Mouse (Mus musculus): ENCODE measurements at regions not wholly inside any gene's neighbourhood (a gene's known extent, or its start where the extent isn't known, plus 50 kb on each side); places are given as distances from the start of the nearest gene placed in this dataset.

DNA sequence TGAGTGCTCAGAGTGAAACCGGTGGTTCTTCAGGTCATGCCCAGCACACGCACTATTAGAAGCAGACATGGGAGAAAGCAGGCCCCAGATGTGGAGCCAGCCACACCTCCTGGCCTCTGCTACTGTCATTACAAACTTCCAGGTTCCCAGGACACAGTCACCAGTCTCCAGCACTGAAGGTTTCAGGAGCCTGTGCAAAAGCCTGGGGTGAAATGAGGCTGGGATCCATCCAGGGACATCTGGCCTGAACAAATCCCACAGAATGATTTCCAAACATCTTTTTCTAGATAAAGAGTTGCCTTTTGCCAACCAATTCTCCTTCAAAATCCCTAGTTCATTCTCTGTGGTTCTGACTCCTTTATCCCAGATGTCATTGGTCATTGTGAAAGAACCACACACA, 191.1 kb downstream of the Cxcl12 start:
- Histone ChIP-seq H3K9me3 (no peaks in the 10 kb centered on the region), H3K9ac (no peak overlapping the region), H3K27ac (no peak overlapping the region), H3K27me3 (replicated peaks) (no peaks in the 10 kb centered on the region), H3K4me1 (no peaks in the 10 kb centered on the region), H3K4me2 (no peak overlapping the region), H3K36me3 (replicated peaks) (no peaks in the 10 kb centered on the region), H3K4me3 (no peak overlapping the region)
- 87% methylated on average over 2 of the region's 2 CpGs for WGBS
- no peak for ATAC-seq (replicated peaks)

DNA sequence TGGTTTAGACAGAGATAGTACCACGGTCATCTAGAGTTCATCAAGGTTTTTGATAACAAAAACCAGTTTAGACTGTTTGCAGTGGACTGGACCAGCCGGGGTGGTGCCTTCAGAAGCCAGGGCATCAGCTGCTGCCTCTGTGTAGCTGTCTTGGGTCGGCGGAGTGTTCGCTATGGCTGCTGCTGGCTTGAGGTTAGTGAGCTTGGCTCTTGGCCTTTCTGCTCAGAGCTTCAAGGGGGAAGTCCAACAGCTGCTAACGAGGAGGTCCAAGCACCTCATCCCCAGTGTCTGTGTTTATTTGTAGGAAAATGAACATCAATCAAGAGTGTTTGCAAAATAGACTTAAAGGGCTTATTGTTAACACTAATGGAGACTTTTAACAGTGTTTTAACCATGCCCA, 198.2 kb downstream of the Cxcl12 start:
- Histone ChIP-seq H3K9me3 (no peaks in the 10 kb centered on the region), H3K27ac (no peak overlapping the region), H3K9ac (no peak overlapping the region), H3K36me3 (replicated peaks) (no peaks in the 10 kb centered on the region), H3K4me2 (no peak overlapping the region), H3K27me3 (replicated peaks) (no peaks in the 10 kb centered on the region), H3K4me1 (no peaks in the 10 kb centered on the region), H3K4me3 (no peak overlapping the region)
- ATAC-seq (replicated peaks): no peak
- 86% methylated on average over 6 of the region's 6 CpGs for WGBS

DNA sequence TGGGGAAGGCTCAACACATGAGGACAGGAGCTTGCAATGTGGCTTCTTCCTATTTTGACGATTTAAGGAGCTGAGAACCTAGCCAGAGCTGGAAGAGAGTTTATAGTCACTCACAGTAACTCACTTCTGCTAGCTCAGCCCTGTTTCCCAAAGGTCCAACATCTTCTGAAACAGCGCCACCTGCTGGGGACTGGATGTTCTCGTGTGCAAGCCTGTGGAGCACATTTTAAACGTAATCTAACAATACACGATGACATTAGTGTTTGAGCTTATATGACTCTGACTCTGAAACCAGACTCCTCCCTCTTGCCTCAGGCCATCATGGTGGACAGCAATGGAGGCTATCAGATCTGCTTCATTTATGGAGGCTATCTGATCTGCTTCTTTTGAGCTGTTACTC, 207.7 kb downstream of the Cxcl12 start:
- Histone ChIP-seq H3K9ac (no peak overlapping the region), H3K36me3 (replicated peaks) (no peaks in the 10 kb centered on the region), H3K4me1 (no peaks in the 10 kb centered on the region), H3K4me3 (no peak overlapping the region), H3K4me2 (no peak overlapping the region), H3K9me3 (no peaks in the 10 kb centered on the region), H3K27me3 (replicated peaks) (no peaks in the 10 kb centered on the region), H3K27ac (no peak overlapping the region)
- ATAC-seq (replicated peaks): no peak
- 96% methylated on average over 5 of the region's 5 CpGs for WGBS

DNA sequence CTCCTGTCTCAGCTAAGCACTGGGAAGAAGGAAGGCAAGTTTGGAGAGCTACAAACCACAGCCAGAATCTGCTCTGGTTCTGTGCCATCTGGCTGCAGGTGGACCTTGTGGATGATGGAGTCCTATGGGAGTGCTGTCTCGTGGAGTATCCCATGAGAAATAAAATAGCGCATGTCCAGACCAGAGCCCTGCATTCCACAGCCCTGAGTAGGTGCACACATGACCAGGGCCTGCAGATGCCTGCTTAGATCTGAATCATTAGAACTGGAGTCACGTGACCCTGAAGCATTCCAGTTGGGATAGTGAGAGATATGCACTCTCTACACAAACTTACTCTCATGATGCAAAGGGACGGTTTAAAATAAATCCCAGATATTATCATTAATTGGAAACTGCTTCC, 211.6 kb downstream of the Cxcl12 start:
- Histone ChIP-seq H3K4me3 (no peak overlapping the region), H3K9ac (no peak overlapping the region), H3K27me3 (replicated peaks) (no peaks in the 10 kb centered on the region), H3K4me1 (no peaks in the 10 kb centered on the region), H3K27ac (no peak overlapping the region), H3K36me3 (replicated peaks) (no peaks in the 10 kb centered on the region), H3K4me2 (no peak overlapping the region), H3K9me3 (no peaks in the 10 kb centered on the region)
- 91% methylated on average over 4 of the region's 4 CpGs for WGBS
- no peak for ATAC-seq (replicated peaks)

DNA sequence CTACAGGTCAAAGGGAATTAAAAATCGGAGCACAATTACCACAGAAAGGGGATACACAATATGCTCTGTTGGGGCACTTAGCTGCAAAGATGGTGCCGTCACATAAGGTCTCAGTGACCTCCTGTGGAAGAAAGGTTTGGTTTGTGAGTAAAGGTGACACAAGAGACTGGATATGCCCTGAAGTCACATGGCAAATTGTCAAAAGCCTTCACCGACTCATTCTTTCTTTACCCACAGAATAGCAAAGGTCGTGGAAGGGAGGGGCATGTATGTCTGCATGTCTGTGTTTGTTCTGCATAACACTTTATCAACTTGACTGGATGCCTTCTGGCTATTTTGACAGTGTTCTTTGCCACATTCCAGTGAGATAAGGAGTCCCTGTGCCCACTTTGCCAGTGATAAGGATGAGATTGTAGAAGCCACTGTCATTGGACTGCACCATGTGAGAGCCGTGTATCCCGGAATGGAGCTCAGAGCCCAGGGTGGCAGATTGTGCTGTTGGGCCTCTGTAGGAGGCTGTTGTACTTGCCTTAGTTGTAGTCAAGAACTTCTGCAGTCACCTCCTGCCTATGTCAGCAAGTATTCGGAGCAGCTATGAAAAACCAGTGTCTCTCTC, 222.0 kb downstream of the Cxcl12 start:
- Histone ChIP-seq H3K9me3 (no peaks in the 10 kb centered on the region), H3K36me3 (replicated peaks) (no peaks in the 10 kb centered on the region), H3K27me3 (replicated peaks) (no peaks in the 10 kb centered on the region), H3K4me3 (no peak overlapping the region), H3K4me1 (no peaks in the 10 kb centered on the region), H3K4me2 (no peak overlapping the region), H3K9ac (no peak overlapping the region), H3K27ac (no peak overlapping the region)
- ATAC-seq (replicated peaks): no peak
- WGBS: 90% methylated on average over 7 of the region's 7 CpGs

DNA sequence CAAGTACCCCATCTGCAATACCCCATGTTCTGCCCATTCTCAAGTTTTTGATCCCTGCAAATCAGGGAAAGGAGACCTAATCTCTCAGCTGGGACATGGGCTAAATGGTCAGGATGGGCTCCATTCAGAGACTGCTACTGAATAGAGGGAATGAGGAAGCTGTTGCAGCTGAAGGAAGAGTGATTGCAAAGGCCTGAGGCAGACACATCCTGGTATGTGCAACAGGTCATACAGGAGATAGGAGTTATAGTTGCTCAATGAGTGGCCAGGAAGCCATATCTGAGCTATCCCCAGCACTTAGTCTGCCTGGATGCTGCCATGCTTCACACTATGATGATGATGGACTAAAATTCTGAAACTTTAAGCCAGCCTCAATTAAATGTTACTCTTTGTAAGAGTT, 225.1 kb downstream of the Cxcl12 start:
- H3K27me3 ChIP-seq (replicated peaks): no peaks in the 10 kb centered on the region
- H3K36me3 ChIP-seq (replicated peaks): no peaks in the 10 kb centered on the region
- H3K4me2 ChIP-seq: no peak overlapping the region
- no peak overlapping the region for H3K4me3 ChIP-seq
- no peaks in the 10 kb centered on the region for H3K4me1 ChIP-seq
- no peak overlapping the region for H3K9ac ChIP-seq
- no peaks in the 10 kb centered on the region for H3K9me3 ChIP-seq
- H3K27ac ChIP-seq: no peak overlapping the region
- ATAC-seq (replicated peaks): no peak

DNA sequence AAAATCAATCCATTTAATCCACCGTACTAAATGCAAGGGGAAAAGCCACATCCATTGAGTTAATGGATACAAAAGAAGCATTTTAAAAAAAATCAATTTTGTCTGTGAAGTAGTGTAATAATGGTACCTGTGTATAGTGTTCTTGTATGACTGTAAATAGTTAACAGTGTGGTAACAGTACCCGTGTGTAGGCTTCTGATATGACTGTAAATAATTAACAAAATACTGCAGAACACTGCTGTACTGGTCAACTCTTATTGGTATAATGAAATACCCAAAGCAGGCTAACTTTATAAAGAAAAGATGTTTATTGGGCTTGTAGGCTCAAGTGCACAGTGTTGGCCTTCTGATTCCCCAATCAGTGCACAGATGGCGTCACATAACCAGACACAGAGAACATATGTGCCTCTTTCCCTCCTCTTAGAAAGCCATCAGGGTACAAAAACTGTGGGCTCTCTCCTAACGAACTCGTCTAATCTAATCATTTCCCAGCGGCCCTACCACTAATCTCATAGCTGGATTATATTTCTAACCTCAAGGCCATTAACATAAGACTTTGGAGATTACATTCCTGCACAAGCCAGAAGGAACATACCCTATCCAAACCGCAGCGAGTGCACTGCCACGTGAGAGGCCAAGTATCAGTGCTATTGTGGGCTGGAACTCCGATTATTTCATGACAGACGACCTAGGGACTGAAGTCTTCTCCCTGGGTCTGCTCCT, 237.4 kb downstream of the Cxcl12 start:
- WGBS: 80% methylated on average over 11 of the region's 11 CpGs
- no peak overlapping the region for H3K4me2 ChIP-seq
- H3K4me3 ChIP-seq: no peak overlapping the region
- no peak for ATAC-seq (replicated peaks)
- no peaks in the 10 kb centered on the region for H3K36me3 ChIP-seq (replicated peaks)
- no peak overlapping the region for H3K27ac ChIP-seq
- H3K4me1 ChIP-seq: 0 out of 2 replicates have a peak, but pooled peaks cover 2% of the 10 kb centered on the region
- no peak overlapping the region for H3K9ac ChIP-seq
- H3K27me3 ChIP-seq (replicated peaks): no peaks in the 10 kb centered on the region
- no peaks in the 10 kb centered on the region for H3K9me3 ChIP-seq

DNA sequence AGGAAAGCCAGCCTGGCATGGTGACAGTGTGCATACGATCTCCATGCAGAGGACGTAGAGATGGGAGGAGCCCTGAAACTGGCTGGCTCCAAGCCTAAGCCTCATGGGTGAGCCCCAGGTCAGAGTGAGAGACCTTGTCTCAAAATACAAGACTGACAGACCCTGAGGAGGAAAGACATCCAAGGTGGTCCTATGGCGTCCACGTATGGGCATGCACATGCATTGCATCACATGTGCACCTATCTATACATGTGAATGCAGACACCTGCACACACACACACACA, 237.9 kb downstream of the Cxcl12 start:
- ATAC-seq (replicated peaks): no peak
- 92% methylated on average over 4 of the region's 4 CpGs for WGBS

DNA sequence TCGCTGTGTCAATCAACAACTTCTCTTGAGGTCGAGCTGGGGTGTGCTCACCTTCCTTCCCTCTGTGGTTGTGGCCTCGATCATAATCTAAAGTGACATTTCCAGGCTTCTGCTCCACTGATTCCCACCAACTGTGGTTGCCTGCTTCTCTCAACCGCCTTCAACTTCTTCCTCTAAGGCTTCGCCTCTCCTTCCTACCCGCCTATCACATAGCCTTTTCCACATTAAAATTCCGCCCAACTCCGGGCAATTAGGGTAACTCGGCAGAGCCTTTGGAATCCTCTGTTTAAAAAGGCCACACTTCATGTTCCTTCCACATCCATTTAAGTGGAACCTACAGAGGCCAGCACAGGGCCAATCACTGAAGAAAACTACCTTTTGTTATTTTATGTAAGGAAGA, 238.4 kb downstream of the Cxcl12 start:
- Histone ChIP-seq H3K9ac (no peak overlapping the region), H3K27ac (no peak overlapping the region), H3K4me3 (no peak overlapping the region), H3K9me3 (no peaks in the 10 kb centered on the region), H3K4me1 (0 out of 2 replicates have a peak, but pooled peaks cover 2% of the 10 kb centered on the region), H3K36me3 (replicated peaks) (no peaks in the 10 kb centered on the region), H3K4me2 (no peak overlapping the region), H3K27me3 (replicated peaks) (no peaks in the 10 kb centered on the region)
- no peak for ATAC-seq (replicated peaks)
- WGBS: 69% methylated on average over 9 of the region's 9 CpGs

More for the DNA sequence above, 237.9 kb downstream of the Cxcl12 start:
- Histone ChIP-seq H3K4me3 (no peak overlapping the region), H3K27ac (no peak overlapping the region), H3K4me1 (0 out of 2 replicates have a peak, but pooled peaks cover 2% of the 10 kb centered on the region), H3K36me3 (replicated peaks) (no peaks in the 10 kb centered on the region), H3K4me2 (no peak overlapping the region), H3K9ac (no peak overlapping the region), H3K9me3 (no peaks in the 10 kb centered on the region), H3K27me3 (replicated peaks) (no peaks in the 10 kb centered on the region)

DNA sequence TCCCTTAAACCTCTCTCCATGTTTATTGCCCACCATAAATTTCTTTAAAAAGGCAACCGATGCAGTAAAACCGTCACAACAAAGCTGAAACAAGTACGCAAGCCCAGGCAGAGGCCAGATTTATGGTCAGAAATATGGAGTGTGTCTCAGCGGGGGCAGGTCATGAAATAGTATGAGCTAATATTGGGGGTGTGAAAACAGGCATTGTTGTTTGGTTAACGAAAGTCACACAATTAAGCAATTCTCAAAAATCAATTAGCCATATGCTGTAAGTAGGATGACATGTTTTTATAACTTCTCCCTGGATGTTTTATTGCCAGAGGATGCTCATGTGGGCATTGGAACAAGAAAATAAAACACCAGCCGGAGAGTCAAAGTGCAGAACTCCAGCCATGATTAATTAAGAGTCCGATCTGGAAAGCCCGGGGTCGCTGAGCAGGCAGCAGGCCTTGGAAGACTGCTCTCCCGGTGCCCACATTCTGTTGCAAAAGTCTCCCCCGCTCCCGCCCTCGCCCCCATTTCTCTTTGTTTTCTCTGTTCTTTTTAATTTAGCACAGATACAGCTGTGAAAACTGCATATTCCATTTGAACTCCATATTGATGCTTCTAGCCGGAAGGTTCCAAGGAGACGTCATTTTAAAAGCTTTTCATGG, 239.0 kb downstream of the Cxcl12 start:
- no peaks in the 10 kb centered on the region for H3K36me3 ChIP-seq (replicated peaks)
- 69% methylated on average over 15 of the region's 15 CpGs for WGBS
- H3K9ac ChIP-seq: no peak overlapping the region
- H3K4me1 ChIP-seq: 0 out of 2 replicates have a peak, but pooled peaks cover 2% of the 10 kb centered on the region
- ATAC-seq (replicated peaks): no peak
- no peak overlapping the region for H3K4me3 ChIP-seq
- H3K27me3 ChIP-seq (replicated peaks): no peaks in the 10 kb centered on the region
- no peak overlapping the region for H3K27ac ChIP-seq
- H3K4me2 ChIP-seq: no peak overlapping the region
- no peaks in the 10 kb centered on the region for H3K9me3 ChIP-seq

DNA sequence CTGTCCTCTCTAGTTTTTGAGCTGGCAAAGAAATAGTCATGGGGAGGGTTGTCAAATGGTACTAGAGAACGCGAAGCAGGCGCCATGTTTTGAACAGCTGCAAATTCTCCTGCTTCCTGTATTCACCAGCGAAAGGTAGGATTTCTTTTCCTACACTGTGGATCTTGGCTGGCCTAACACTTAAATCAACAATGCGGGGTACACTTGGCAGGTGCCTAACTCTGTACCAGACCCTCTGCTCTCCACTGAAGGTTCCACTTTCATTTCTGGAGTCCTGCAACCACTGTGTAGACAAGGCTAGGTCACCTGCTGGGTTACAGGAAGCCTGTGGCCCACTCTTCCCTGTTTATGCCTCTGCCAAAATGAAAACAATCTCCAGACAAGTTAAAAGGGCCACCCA, 239.6 kb downstream of the Cxcl12 start:
- H3K27ac ChIP-seq: no peak overlapping the region
- H3K4me1 ChIP-seq: 0 out of 2 replicates have a peak, but pooled peaks cover 2% of the 10 kb centered on the region
- no peak overlapping the region for H3K9ac ChIP-seq
- no peak overlapping the region for H3K4me2 ChIP-seq
- H3K4me3 ChIP-seq: no peak overlapping the region
- 81% methylated on average over 5 of the region's 5 CpGs for WGBS
- no peaks in the 10 kb centered on the region for H3K36me3 ChIP-seq (replicated peaks)
- H3K9me3 ChIP-seq: no peaks in the 10 kb centered on the region
- no peaks in the 10 kb centered on the region for H3K27me3 ChIP-seq (replicated peaks)
- no peak for ATAC-seq (replicated peaks)

DNA sequence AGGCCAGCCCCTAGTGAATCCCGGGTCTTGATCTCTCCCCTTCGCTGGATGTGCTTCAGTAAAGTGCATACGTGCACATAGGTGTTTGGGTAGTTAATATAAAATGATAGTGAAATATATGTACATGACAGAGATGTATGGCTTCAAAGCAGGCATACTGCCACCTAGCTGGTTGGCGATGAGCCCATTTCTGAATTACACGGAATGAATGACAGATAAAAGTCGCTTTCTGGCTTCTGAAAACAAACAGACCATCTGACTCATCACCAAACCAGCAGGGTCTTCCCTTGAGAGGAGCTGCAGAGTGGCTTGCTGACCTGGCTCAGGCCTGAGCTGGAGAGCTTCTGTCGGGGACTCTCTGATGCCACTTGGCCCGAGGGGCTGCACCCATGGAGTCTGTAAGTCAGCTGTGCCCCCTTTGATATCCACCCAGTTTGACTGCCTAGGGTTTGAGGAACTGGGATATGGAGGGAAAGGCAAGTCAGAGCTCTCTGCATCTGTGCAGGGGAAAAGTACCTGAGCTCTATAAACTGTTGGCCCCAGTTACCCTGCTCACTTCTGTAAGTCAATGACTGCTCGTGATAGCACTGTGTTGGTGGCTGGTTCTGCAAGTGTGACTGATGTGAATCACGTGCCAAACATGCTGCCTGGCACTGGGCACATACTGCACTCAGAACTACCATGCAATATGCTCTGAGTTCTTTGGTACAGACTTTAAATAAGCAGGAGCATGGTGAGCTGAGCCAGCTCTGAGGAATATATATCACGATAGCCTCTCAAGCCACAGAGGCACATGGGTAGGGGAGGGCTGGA, 240.8 kb downstream of the Cxcl12 start:
- Histone ChIP-seq H3K27ac (no peak overlapping the region), H3K9me3 (no peaks in the 10 kb centered on the region), H3K4me2 (no peak overlapping the region), H3K27me3 (replicated peaks) (no peaks in the 10 kb centered on the region), H3K4me1 (0 out of 2 replicates have a peak, but pooled peaks cover 2% of the 10 kb centered on the region), H3K4me3 (no peak overlapping the region), H3K36me3 (replicated peaks) (no peaks in the 10 kb centered on the region), H3K9ac (no peak overlapping the region)
- no peak for ATAC-seq (replicated peaks)
- 79% methylated on average over 11 of the region's 11 CpGs for WGBS
